Mouse (Mus musculus) mesoderm, embryonic 11.5 days (tissue): ENCODE measurements around the gene Keap1.
"Not testable (repeated sequence)": the region's sequence is repeated elsewhere in the genome, so short reads cannot be mapped to it uniquely, and the experiment has no call there.

Experiments used
- DNase-seq: peaks from one replicate; pipeline ENCODE4 v3.0.0-alpha.2; 2012; ENCODE audit warnings: low read depth, low spot score

The Keap1 gene

GRCm38 (mm10) chr9:21196521-21197433 lies 42.4 kb downstream of the Keap1 start:
- no peak for DNase-seq

GRCm38 (mm10) chr9:21195736-21196505 lies 43.2 kb downstream of the Keap1 start:
- not testable (repeated sequence) for DNase-seq

- no peak for DNase-seq
Observed at GRCm38 (mm10) chr9:21194787-21195493, 44.2 kb downstream of the Keap1 start.

- DNase-seq = no peak
Observed at GRCm38 (mm10) chr9:21193786-21194185, 45.4 kb downstream of the Keap1 start.

- DNase-seq = no peak
Observed at GRCm38 (mm10) chr9:21190670-21191069, 48.5 kb downstream of the Keap1 start.

DNA sequence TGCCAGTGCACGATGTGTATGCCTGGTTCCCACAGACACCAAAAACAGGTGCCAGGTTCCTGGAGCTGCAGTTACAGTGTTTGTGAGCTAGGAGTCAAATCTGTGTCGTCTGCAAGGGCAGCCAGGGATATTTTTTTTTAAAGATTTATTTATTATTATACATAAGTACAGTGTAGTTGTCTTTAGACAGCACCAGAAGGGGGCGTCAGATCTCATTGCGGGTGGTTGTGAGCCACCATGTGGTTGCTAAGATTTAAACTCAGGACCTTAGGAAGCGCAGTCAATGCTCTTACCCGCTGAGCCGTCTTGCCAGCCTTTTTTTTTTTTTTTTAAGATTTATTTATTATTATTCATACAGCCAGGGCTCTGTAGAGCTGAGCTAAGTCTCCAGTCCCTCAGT lies 49.3 kb downstream of the Keap1 start:
- no peak for DNase-seq

DNA sequence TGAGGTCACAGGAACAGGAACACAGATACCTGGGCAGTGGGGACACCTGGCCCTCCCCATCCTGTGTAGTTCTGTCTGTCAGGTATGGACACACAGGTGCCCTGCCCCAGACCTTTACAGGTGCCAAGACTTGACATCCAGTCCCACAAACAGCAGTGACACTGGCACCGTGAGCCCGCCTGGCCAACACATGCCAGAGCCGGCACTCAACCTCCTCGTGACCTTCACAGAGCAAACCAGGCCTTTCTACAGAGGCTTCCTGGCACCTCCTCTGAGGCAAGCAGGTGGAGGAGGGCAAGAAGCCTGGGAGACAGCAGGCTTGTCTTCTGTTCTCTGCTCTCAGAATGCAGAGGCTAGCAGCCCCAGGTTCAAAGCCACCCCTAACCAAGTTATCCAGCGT lies 53.7 kb downstream of the Keap1 start:
- no peak for DNase-seq

- DNase-seq = no peak
Observed at GRCm38 (mm10) chr9:21184733-21185132, 54.4 kb downstream of the Keap1 start.

DNA sequence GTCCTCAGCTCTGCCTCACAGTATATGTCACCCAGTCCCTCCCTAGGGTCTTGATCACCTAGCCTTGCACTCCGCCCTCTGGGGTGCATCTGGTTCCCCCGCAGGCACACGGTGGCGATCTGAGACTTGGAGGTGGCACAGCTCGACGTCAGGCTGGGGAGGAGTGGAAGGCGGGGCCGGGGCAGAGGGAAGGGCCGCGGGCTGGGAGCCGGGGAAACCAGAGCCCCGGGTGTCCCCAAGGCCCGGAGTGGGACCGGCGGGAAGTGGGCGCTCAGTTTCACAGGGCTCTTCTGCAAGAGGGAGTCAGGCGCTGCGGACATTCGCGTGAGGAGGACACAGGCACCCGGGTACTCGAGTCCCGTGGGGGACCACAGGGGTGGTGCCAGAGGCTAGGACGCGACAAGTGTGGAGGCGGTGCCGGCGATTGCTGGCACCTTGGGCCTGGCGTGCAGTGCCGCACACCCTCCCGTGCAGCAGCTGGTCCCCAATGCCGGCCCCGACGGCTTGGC lies 55.2 kb downstream of the Keap1 start:
- DNase-seq = no peak

DNA sequence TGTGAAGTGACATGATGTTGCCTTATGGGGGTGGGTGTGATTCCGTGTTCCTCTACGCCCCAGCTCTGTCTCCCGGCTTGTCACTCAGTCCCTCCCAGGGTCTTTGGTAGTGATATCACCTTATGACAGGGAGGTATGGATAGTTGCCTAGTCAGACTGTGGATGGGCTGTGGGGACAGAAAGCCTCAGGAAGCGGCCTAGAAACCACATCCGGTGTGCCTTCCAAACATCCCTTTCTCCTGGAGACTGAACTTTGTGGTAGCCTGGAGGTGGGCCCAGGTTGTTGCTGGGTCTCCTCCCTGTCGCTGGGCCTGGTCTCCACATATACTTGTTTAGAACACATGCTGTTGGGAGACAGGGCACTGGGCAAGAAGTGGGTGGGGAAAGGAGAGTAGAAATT lies 55.7 kb downstream of the Keap1 start:
- no peak for DNase-seq

DNA sequence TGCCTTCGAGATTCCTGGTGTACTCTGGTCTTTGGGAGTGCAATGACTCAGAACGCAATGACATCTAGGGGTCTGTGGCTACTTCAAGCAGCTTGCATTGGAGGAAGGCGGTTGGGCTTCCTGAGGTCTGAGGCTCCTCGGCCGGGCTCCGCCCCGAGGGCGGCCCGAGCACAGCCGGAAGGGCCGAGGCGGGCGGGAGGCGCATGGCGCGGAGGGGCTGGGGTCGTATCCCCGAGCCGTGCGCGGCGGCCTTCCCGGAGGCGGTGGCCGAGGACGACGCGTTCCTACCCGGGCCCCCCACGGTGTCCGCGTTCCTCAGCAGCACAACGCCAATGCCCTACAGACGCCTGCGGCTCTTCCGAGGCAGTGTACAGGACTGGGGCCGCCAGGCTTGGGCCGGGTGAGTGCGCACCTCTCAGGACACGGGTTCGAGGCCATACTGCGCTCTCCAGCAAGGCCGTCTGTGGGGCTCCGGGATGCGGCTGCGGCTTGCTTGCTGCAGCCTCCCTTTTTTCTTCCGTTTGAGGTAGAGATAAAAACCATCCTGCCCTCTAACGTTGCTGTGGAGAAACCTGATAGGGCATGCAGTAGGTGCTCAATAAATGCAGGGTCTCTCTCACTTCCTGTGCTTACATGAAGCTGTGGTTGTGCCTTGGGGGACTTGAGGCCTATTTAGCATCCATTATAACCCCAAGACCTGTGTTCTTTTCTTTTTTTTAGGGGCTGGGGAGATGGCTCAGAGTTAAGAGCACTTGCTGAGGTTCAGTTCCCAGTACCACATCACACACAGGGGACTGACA lies 57.5 kb downstream of the Keap1 start:
- DNase-seq = peak; percentile 61

DNA sequence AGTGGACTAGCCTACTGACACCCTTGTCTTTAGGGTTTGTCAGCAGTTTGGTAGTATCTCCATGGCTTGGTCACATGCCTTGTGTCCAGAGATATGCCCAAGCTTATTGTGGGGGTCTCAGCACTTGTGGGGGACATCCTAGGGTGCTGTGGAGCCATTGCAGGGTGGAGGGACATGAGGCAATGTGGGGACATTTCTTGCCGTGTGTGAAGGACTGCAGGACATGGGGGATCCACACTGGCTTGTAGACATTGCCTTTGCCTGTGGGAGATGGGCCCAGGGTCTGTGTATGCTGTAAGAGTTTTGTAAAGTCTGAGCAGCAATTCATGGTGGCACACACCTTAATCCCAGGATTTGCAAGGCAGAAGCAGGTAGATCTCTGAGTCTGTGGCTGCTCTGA lies 58.3 kb downstream of the Keap1 start:
- DNase-seq = no peak

DNA sequence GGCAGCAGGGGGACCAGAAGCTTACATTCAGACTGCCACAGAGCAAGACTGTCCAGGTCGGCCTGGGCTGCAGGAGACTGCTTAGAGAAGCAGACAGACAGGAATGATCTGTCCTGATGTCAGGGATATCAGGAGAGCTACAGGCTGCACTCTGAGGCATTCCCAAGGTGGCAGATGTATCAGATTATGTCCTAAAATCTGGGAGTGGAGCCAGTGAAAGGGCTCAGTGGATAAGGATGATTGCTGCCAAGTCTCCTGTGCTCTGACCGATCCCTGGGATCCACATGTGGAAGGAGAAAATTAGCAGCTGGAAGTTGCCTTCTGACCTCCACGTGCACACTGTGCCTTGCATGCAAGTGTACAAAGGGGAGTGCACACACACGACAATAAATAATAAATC lies 58.8 kb downstream of the Keap1 start:
- no peak for DNase-seq
